10 mouse cellular contexts compared by ENCODE assay signal in the genomic region with DNA sequence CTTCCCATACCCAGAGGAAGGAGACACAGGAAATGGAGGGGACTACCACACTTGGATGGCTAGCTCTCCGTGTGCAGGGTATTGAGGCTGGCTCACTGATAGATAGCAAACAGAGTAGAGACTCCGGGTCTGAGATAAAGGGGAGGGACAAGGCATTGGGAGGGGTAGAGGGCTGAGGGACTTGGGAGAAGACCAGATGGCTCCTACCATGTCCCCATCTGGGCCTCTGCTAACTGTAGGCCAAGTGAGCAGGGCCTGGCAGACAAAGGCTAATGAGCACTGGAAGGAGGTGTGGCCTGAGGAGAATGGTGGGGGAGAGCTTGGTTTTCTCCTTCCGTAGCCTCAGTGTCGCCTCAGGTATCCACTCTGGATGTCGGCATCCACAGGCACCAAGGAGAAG. TPM values are rescaled to one million over a fixed set of nuclear protein-coding genes. Genes with fewer than 3 reads are reported as not detected.
DNase-seq lines count a peak whose midpoint lies in the region; ATAC-seq and TF ChIP-seq lines count a peak whose summit lies in the region.
"Had no signal": no experiment of that assay in that cellular context is flagged by ENCODE, and none has a peak within 500 bp of the region (broad histone marks: within the 10 kb centered on the region; RNA-seq: fewer than 3 reads in every experiment).

No protein-coding gene starts in this region.

- no peak for TF ChIP-seq CTCF in forebrain, postnatal 0 days (IDR thresholded peaks at IDR 0.05; ENCODE audit: low read depth)
- TF ChIP-seq CTCF in liver, postnatal 0 days (IDR thresholded peaks at IDR 0.05; ENCODE audit: low read depth): no peak
- TF ChIP-seq CTCF in kidney, adult 2 months (conservative IDR thresholded peaks at IDR 0.05; ENCODE audit: insufficient read depth, insufficient read length, low read depth, low read length): no peak

- H3K4me1 ChIP-seq in forebrain, postnatal 0 days (ENCODE audit: insufficient read depth): no peaks in the 10 kb centered on the region
- H3K4me1 ChIP-seq in liver, postnatal 0 days (ENCODE audit: insufficient read depth): peaks cover 50% of the 10 kb centered on the region
- no peaks in the 10 kb centered on the region for H3K4me1 ChIP-seq in kidney, adult 2 months (ENCODE audit: control insufficient read depth, insufficient read depth, low read length)

- no peak overlapping the region for H3K4me2 ChIP-seq in forebrain, postnatal 0 days (ENCODE audit: low read depth)
- H3K4me2 ChIP-seq in liver, postnatal 0 days (ENCODE audit: low read depth, low read length): peak overlapping the region; percentile 61
- H3K4me2 ChIP-seq: limb, embryonic 12.5 days had no signal

- TF ChIP-seq EP300 in liver, postnatal 0 days (IDR thresholded peaks at IDR 0.05; ENCODE audit: low read depth): no peak

- no peaks in the 10 kb centered on the region for H3K36me3 ChIP-seq in forebrain, postnatal 0 days (ENCODE audit: insufficient read depth)
- H3K36me3 ChIP-seq in liver, postnatal 0 days (replicated peaks; ENCODE audit: insufficient read depth, low read length): no peaks in the 10 kb centered on the region
- H3K36me3 ChIP-seq in kidney, adult 2 months (ENCODE audit: control insufficient read depth, insufficient read depth, low read length): no peaks in the 10 kb centered on the region
- H3K36me3 ChIP-seq: limb, embryonic 12.5 days had no signal

- no peak overlapping the region for H3K4me3 ChIP-seq in forebrain, postnatal 0 days (ENCODE audit: low read depth, low read length)
- H3K4me3 ChIP-seq in liver, postnatal 0 days (ENCODE audit: low read depth, low read length): 0 out of 2 replicates have a peak overlapping the region, but pooled peaks have one; percentile 19
- no peak overlapping the region for H3K4me3 ChIP-seq in kidney, adult 2 months (ENCODE audit: insufficient read depth, low read depth, low read length)
- H3K4me3 ChIP-seq: limb, embryonic 12.5 days had no signal

- H3K27ac ChIP-seq in forebrain, postnatal 0 days (ENCODE audit: low read depth, low read length): no peak overlapping the region
- peak overlapping the region; percentile 99; the same call in 1 of the 2 replicates for H3K27ac ChIP-seq in liver, postnatal 0 days (ENCODE audit: low read depth)
- H3K27ac ChIP-seq in kidney, adult 2 months (ENCODE audit: insufficient read depth, low read depth, low read length): no peak overlapping the region
- H3K27ac ChIP-seq: limb, embryonic 12.5 days had no signal

- H3K9ac ChIP-seq in forebrain, postnatal 0 days: no peak overlapping the region
- H3K9ac ChIP-seq in liver, postnatal 0 days (replicated peaks): peak overlapping the region; percentile 57; the same call in 1 of the 2 replicates
- H3K9ac ChIP-seq: limb, embryonic 12.5 days had no signal

- WGBS in forebrain, postnatal 0 days: 48% methylated on average over 5 of the region's 5 CpGs
- WGBS in liver, postnatal 0 days (ENCODE audit: insufficient replicate concordance): 56% methylated on average over 5 of the region's 5 CpGs
- WGBS in kidney, adult 2 months: 73% methylated on average over 5 of the region's 5 CpGs

- H3K27me3 ChIP-seq in forebrain, postnatal 0 days (ENCODE audit: insufficient read depth, low read length): no peaks in the 10 kb centered on the region
- H3K27me3 ChIP-seq in liver, postnatal 0 days (ENCODE audit: insufficient read depth, low read length): no peaks in the 10 kb centered on the region
- H3K27me3 ChIP-seq in kidney, adult 2 months (replicated peaks; ENCODE audit: control insufficient read depth, insufficient read depth, low read length): no peaks in the 10 kb centered on the region
- H3K27me3 ChIP-seq: limb, embryonic 12.5 days had no signal

- peak; percentile 35 for DNase-seq in c-Kit-negative CD71-positive TER-119-positive erythroid progenitor cells, embryonic 14.5 days (ENCODE audit: low read depth, low spot score)
- DNase-seq in cerebellum, adult 9-10 months: peak; percentile 82
- peak; percentile 16 for DNase-seq in forebrain, postnatal 0 days
- DNase-seq in liver, postnatal 0 days: no peak
- DNase-seq in kidney, adult 2 months: no peak
- DNase-seq in adrenal gland, postnatal 36 days: no peak
- DNase-seq in urinary bladder, postnatal 10 days (ENCODE audit: low spot score): no peak

- H3K9me3 ChIP-seq in forebrain, postnatal 0 days (ENCODE audit: low read length): no peaks in the 10 kb centered on the region
- H3K9me3 ChIP-seq in liver, postnatal 0 days (ENCODE audit: low read length): no peaks in the 10 kb centered on the region

- TF ChIP-seq POLR2A in kidney, adult 2 months (IDR thresholded peaks at IDR 0.05; ENCODE audit: low read depth, low read length): no peak

- peak; percentile 64 for ATAC-seq in forebrain, postnatal 0 days
- ATAC-seq in liver, postnatal 0 days: no peak
- ATAC-seq: inflammation-experienced regulatory T-cells, adult 6 months; Patski had no signal

RNA-seq across cellular contexts. Expression of a gene that starts 50.8 kb away (rescaled TPM):
- total RNA-seq in forebrain, postnatal 0 days (2014; rRNA removed): 37.0 and 48.4 TPM in 2 replicates
- 42.2 and 48.9 TPM in 2 replicates for polyA plus RNA-seq in forebrain, postnatal 0 days (2015; fragmentation: Nextera tagmentation; extraction: Ambion mirVana)
- polyA plus RNA-seq in liver, postnatal 0 days (2015; fragmentation: Nextera tagmentation; extraction: Ambion mirVana): 24.4 and 24.5 TPM in 2 replicates
- 38.9 and 41.7 TPM in 2 replicates for polyA plus RNA-seq in kidney, adult 2 months (2012; rRNA removed)
- 10 to 100 TPM; 29.7 to 39.8 TPM for total RNA-seq in adrenal gland, postnatal 36 days (2021)

Comparison
In these comparisons a context has a peak if more than half of its experiments do, and no peak if none do; other contexts are left out.
1. DNase-seq: peak in c-Kit-negative CD71-positive TER-119-positive erythroid progenitor cells, embryonic 14.5 days (single experiment), cerebellum, adult 9-10 months (single experiment) and forebrain, postnatal 0 days (single experiment); none in liver, postnatal 0 days (single experiment), kidney, adult 2 months (single experiment), adrenal gland, postnatal 36 days (0 of 2) and urinary bladder, postnatal 10 days (single experiment).